In genomic region chr14:33250956-33251745, GRCm38 (mm10) we compare ENCODE assay signal across 8 mouse cellular contexts. TPM values are rescaled to one million over a fixed set of nuclear protein-coding genes. Genes with fewer than 3 reads are reported as not detected.
A peak's percentile ranks its signal among the peaks of the same experiment; 100 is the strongest.
DNase-seq lines count a peak whose midpoint lies in the region; ATAC-seq and TF ChIP-seq lines count a peak whose summit lies in the region.

No protein-coding gene starts in this region.

- whole genome bisulfite sequencing in heart, adult 2 months, result 15% methylated on average over 13 of the region's 13 CpGs
- 11% methylated on average over 13 of the region's 13 CpGs for WGBS in heart, postnatal 0 days
- 40% methylated on average over 9 of the region's 13 CpGs for WGBS in macrophage (ENCODE audit: missing documents)

- intact Hi-C loops in heart, adult 2 months (cut with DNase I), result no loop called here

- peak overlapping the region; percentile 4; the same call in 1 of the 2 replicates for H3K9ac ChIP-seq in heart, adult 2 months (ENCODE audit: low read depth, low read length)
- H3K9ac ChIP-seq in ES-Bruce4 (ENCODE audit: low read depth, poor library complexity, severe bottlenecking), result no peak overlapping the region
- no peak overlapping the region for H3K9ac ChIP-seq in heart, postnatal 0 days (replicated peaks; ENCODE audit: low read depth, low read length)

- no peak for ATAC-seq in heart, postnatal 0 days (ENCODE audit: insufficient read depth, low read depth)
- ATAC-seq in activated CD4-positive, CD25-positive, alpha-beta regulatory T cell, adult 4 months, result no peak

- H3K79me2 ChIP-seq in heart, adult 2 months (replicated peaks; ENCODE audit: control insufficient read depth, insufficient read depth, low read length), result no peaks in the 10 kb centered on the region
- peaks cover 80% of the 10 kb centered on the region for H3K79me2 ChIP-seq in macrophage (ENCODE audit: inconsistent target)

- peaks cover 9% of the 10 kb centered on the region for H3K4me1 ChIP-seq in heart, adult 2 months (ENCODE audit: control insufficient read depth, insufficient read depth, low read length)
- no peaks in the 10 kb centered on the region for H3K4me1 ChIP-seq in ES-Bruce4 (ENCODE audit: control insufficient read depth, insufficient read depth, low read length)
- peaks cover 16% of the 10 kb centered on the region for H3K4me1 ChIP-seq in heart, postnatal 0 days (ENCODE audit: control insufficient read depth, insufficient read depth)

- H3K4me3 ChIP-seq in heart, adult 2 months, result peak overlapping the region; percentile 36
- H3K4me3 ChIP-seq in ES-Bruce4 (ENCODE audit: low read depth, low read length) (peak overlapping the region; percentile 43), macrophage (ENCODE audit: inconsistent target) (peak overlapping the region; percentile 25)
- H3K4me3 ChIP-seq in heart, postnatal 0 days (ENCODE audit: low read depth, low read length), result peak overlapping the region; percentile 30

- no peak for DNase-seq in heart, adult 2 months
- no peak for DNase-seq in heart, adult 8-10 months (ENCODE audit: low spot score)
- no peak for DNase-seq in heart, postnatal 0 days (ENCODE audit: low spot score)
- DNase-seq in urinary bladder, adult 2 months (ENCODE audit: low spot score), result no peak
- no peak for DNase-seq in cerebellum, adult 9-11 months

- H3K27me3 ChIP-seq in heart, adult 2 months (ENCODE audit: control insufficient read depth, insufficient read depth, low read length), result no peaks in the 10 kb centered on the region; the same call in 1 of the 2 replicates
- H3K27me3 ChIP-seq in ES-Bruce4 (ENCODE audit: control insufficient read depth, insufficient read depth, low read length, poor library complexity, severe bottlenecking), result no peaks in the 10 kb centered on the region
- peaks cover 16% of the 10 kb centered on the region; the same call in 1 of the 2 replicates for H3K27me3 ChIP-seq in heart, postnatal 0 days (ENCODE audit: control insufficient read depth, insufficient read depth, low read length)

- no peak for TF ChIP-seq CTCF in heart, adult 2 months (IDR thresholded peaks at IDR 0.05)
- TF ChIP-seq CTCF in ES-Bruce4 (IDR thresholded peaks at IDR 0.05; ENCODE audit: low read depth, low read length), result no peak
- TF ChIP-seq CTCF in heart, postnatal 0 days (IDR thresholded peaks at IDR 0.05; ENCODE audit: low read depth), result no peak

- no peaks in the 10 kb centered on the region for H3K36me3 ChIP-seq in heart, adult 2 months (ENCODE audit: control insufficient read depth, insufficient read depth, low read length)
- H3K36me3 ChIP-seq in ES-Bruce4 (ENCODE audit: control insufficient read depth, insufficient read depth, low read length, poor library complexity, severe bottlenecking) (no peaks in the 10 kb centered on the region), macrophage (ENCODE audit: inconsistent target) (no peaks in the 10 kb centered on the region; the same call in 1 of the 2 replicates)
- H3K36me3 ChIP-seq in heart, postnatal 0 days (replicated peaks; ENCODE audit: control insufficient read depth, insufficient read depth, low read length), result no peaks in the 10 kb centered on the region

- peak overlapping the region; percentile 66 for H3K4me2 ChIP-seq in heart, postnatal 0 days (ENCODE audit: low read depth, low read length)

- no peak overlapping the region for H3K27ac ChIP-seq in heart, adult 2 months
- H3K27ac ChIP-seq in ES-Bruce4 (ENCODE audit: insufficient read depth, low read length) (no peak overlapping the region), macrophage (peak overlapping the region; percentile 100)
- no peak overlapping the region for H3K27ac ChIP-seq in heart, postnatal 0 days (ENCODE audit: low read depth)

- TF ChIP-seq EP300 in heart, adult 2 months (IDR thresholded peaks at IDR 0.05; ENCODE audit: insufficient read depth, low read depth, low read length), result no peak
- TF ChIP-seq EP300 in ES-Bruce4 (IDR thresholded peaks at IDR 0.05; ENCODE audit: insufficient read depth, low read depth, low read length), result no peak
- no peak for TF ChIP-seq EP300 in heart, postnatal 0 days (IDR thresholded peaks at IDR 0.05; ENCODE audit: low read depth)

- TF ChIP-seq POLR2A in heart, adult 2 months (IDR thresholded peaks at IDR 0.05; ENCODE audit: insufficient read depth, low read depth, low read length), result no peak
- TF ChIP-seq POLR2A in ES-Bruce4 (IDR thresholded peaks at IDR 0.05; ENCODE audit: insufficient read depth, low read length), result no peak

- no peaks in the 10 kb centered on the region for H3K9me3 ChIP-seq in ES-Bruce4 (replicated peaks; ENCODE audit: control insufficient read depth, insufficient read depth, low read length, poor library complexity, severe bottlenecking)
- H3K9me3 ChIP-seq in heart, postnatal 0 days (replicated peaks; ENCODE audit: control insufficient read depth, low read length), result no peaks in the 10 kb centered on the region

RNA-seq across cellular contexts. Expression of gene Arhgap22, which starts 37.3 kb away (rescaled TPM):
- 1 to 10 TPM; 1.3 to 1.6 TPM for total RNA-seq in heart, adult 2 months (2021)
- 3.0 and 3.3 TPM in 2 replicates for polyA plus RNA-seq in heart, adult 2 months (2012; rRNA removed)
- 1 to 10 TPM in 3 of 4 experiments, under 1 TPM in 1; 0.65 to 2.4 (median 1.2) TPM for total RNA-seq in heart, adult 8-10 months (2022)
- polyA plus RNA-seq in ES-Bruce4 (2011; ENCODE audit: insufficient read depth, insufficient read length, low read depth, missing spikeins) (10.8 and 12.9 TPM in 2 replicates), macrophage (2018) (16.5 to 44.1 TPM (median 21.1 TPM) in 3 replicates)
- 2.0 and 4.2 TPM in 2 replicates for total RNA-seq in heart, postnatal 0 days (2014; rRNA removed; ENCODE audit: low replicate concordance)
- 0.77 and 1.5 TPM in 2 replicates for polyA plus RNA-seq in heart, postnatal 0 days (2015; fragmentation: Nextera tagmentation; extraction: Ambion mirVana)
- 100 to 1,000 TPM in 21 of 26 experiments, 10 to 100 TPM in 5; 39.9 to 474 (median 134) TPM for total RNA-seq in macrophage (2018; cell fraction: chromatin; rRNA removed)
- 10 to 100 TPM; 12.0 to 97.5 (median 24.2) TPM for total RNA-seq in macrophage (2018; cell fraction: cytosol; rRNA removed)
- total RNA-seq in macrophage (2018; cell fraction: nucleus; rRNA removed), result 100 to 1,000 TPM in 13 of 26 experiments, 10 to 100 TPM in 13; 40.8 to 312 (median 99.3) TPM
- polyA plus RNA-seq in activated CD4-positive, CD25-positive, alpha-beta regulatory T cell, adult 4 months (2017; shearing (Covaris generic)), result under 1 TPM in 1 of 2 experiments, not detected in 1; 0.30 TPM
- 16.9 and 20.5 TPM in 2 replicates for polyA plus RNA-seq in urinary bladder, adult 2 months (2012; rRNA removed)
